Mouse (Mus musculus) liver, adult (tissue): ENCODE data around the gene 1600002K03Rik.

Experiments
- GATA4 ChIP-seq: IDR thresholded peaks from 2 replicates; pipeline ENCODE4 v1.6.1; 2014; ENCODE audit warnings: mild to moderate bottlenecking, low read length; ENCODE audit not compliant: insufficient replicate concordance

The 1600002K03Rik gene

GRCm38 (mm10) chr10:80137626-80138552 lies 34.9 kb upstream of the 1600002K03Rik start:
- TF ChIP-seq GATA4 = no peak

GRCm38 (mm10) chr10:80138553-80139438 lies 33.9 kb upstream of the 1600002K03Rik start, which contains the start of gene Atp5d:
Atp5d (plus strand) TSS chr10:80138632.
- no peak for TF ChIP-seq GATA4

- no peak for TF ChIP-seq GATA4
These were observed 33.3 kb upstream of the 1600002K03Rik start for GRCm38 (mm10) chr10:80139439-80139775.

- no peak for TF ChIP-seq GATA4
These were observed 32.6 kb upstream of the 1600002K03Rik start for GRCm38 (mm10) chr10:80139975-80140665.

- no peak for TF ChIP-seq GATA4
These were observed 32.1 kb upstream of the 1600002K03Rik start, which contains the start of gene Cbarp for GRCm38 (mm10) chr10:80140666-80141035. Cbarp (minus strand) TSS chr10:80140835.

GRCm38 (mm10) chr10:80141243-80141642 lies 31.5 kb upstream of the 1600002K03Rik start:
- no peak for TF ChIP-seq GATA4

- peak; percentile 6; the same call in 1 of the 2 replicates for TF ChIP-seq GATA4
These were observed 30.8 kb upstream of the 1600002K03Rik start for GRCm38 (mm10) chr10:80141786-80142529.

- TF ChIP-seq GATA4 = no peak
These were observed 30.2 kb upstream of the 1600002K03Rik start for GRCm38 (mm10) chr10:80142530-80142925.

- no peak for TF ChIP-seq GATA4
These were observed 29.1 kb upstream of the 1600002K03Rik start for GRCm38 (mm10) chr10:80143664-80144063.

- no peak for TF ChIP-seq GATA4
These were observed 28.6 kb upstream of the 1600002K03Rik start for GRCm38 (mm10) chr10:80144159-80144558.

GRCm38 (mm10) chr10:80144864-80145838 lies 27.6 kb upstream of the 1600002K03Rik start:
- no peak for TF ChIP-seq GATA4

GRCm38 (mm10) chr10:80145896-80146295 lies 26.8 kb upstream of the 1600002K03Rik start:
- no peak for TF ChIP-seq GATA4

- peak; percentile 79; the same call in 1 of the 2 replicates for TF ChIP-seq GATA4
These were observed 26.2 kb upstream of the 1600002K03Rik start for GRCm38 (mm10) chr10:80146568-80147011.
